Mouse (Mus musculus) CH12.LX (cell line): Measurements from ENCODE around the gene Vpreb1. TPM values are rescaled to one million over a fixed set of nuclear protein-coding genes. Genes with fewer than 3 reads are reported as not detected.

Experiments
- DNase-seq: peaks from one replicate; pipeline ENCODE4 v3.0.0-alpha.2; 2013; ENCODE audit errors: extremely low read depth
- H3K27ac ChIP-seq: 2 replicates; pipeline ENCODE4 v1.5.1; 2012; ENCODE audit warnings: low read depth, mild to moderate bottlenecking, control low read depth, moderate library complexity; ENCODE audit not compliant: insufficient read depth
- H3K27me3 ChIP-seq: replicated peaks from 2 replicates; pipeline ENCODE3; 2012; ENCODE audit warnings: inconsistent platforms
- H3K36me3 ChIP-seq, 2 experiments: replicated peaks in 1 of 2; 2 replicates each; pipeline versions ENCODE3 to v1.6.1; 2012; ENCODE audit warnings: inconsistent platforms in 1 of 2, low read length in 1 of 2, mild to moderate bottlenecking in 1 of 2, mixed read lengths in 1 of 2, moderate library complexity in 1 of 2; ENCODE audit not compliant: control insufficient read depth in 1 of 2, insufficient read depth in 1 of 2
- H3K4me1 ChIP-seq, 2 experiments: 2 replicates each; pipeline ENCODE4 v1.6.1; 2012; ENCODE audit warnings: inconsistent platforms in 1 of 2, moderate library complexity in 1 of 2; ENCODE audit not compliant: insufficient read depth in 2 of 2, control insufficient read depth in 1 of 2
- H3K4me2 ChIP-seq: 2 replicates; pipeline ENCODE4 v1.6.1; 2012; ENCODE audit warnings: low read depth, mild to moderate bottlenecking, control low read depth; ENCODE audit not compliant: poor library complexity, insufficient read depth, severe bottlenecking
- H3K4me3 ChIP-seq, 3 experiments: fragments of 150-350 bp in 1 of 3; sonication (generic) in 1 of 3; replicated peaks in 1 of 3; 2 replicates each; pipeline versions ENCODE3 to v1.5.1; 2011 to 2012; ENCODE audit warnings: low read depth in 2 of 3, low read length in 2 of 3, mild to moderate bottlenecking in 2 of 3, moderate library complexity in 2 of 3, control low read depth in 1 of 3, improper control_type of control experiment in 1 of 3, inconsistent platforms in 1 of 3, mixed read lengths in 1 of 3; ENCODE audit not compliant: poor library complexity in 1 of 3
- H3K79me2 ChIP-seq: replicated peaks from 2 replicates; pipeline ENCODE4 v1.6.1; 2012; ENCODE audit warnings: mild to moderate bottlenecking, moderate library complexity; ENCODE audit not compliant: control insufficient read depth, poor library complexity, insufficient read depth, severe bottlenecking; ENCODE audit errors: extremely low read depth
- H3K9ac ChIP-seq: 2 replicates; pipeline ENCODE4 v1.6.1; 2012; ENCODE audit warnings: low read depth, mild to moderate bottlenecking, control low read depth, moderate library complexity; ENCODE audit not compliant: insufficient read depth
- H3K9me3 ChIP-seq: replicated peaks from 2 replicates; pipeline ENCODE3; 2012; ENCODE audit warnings: low read length, inconsistent platforms, mixed read lengths
- CHD1 ChIP-seq: IDR thresholded peaks from 2 replicates; pipeline ENCODE4 v1.6.1; 2012; ENCODE audit warnings: low read depth, low read length, improper control_type of control experiment, inconsistent platforms
- CTCF ChIP-seq, 2 experiments: IDR thresholded peaks in 1 of 2; conservative IDR thresholded peaks in 1 of 2; 2 replicates each; pipeline ENCODE4 v1.5.1; 2011 to 2012; ENCODE audit warnings: low read depth in 2 of 2, low read length in 2 of 2, improper control_type of control experiment in 1 of 2, inconsistent platforms in 1 of 2, mild to moderate bottlenecking in 1 of 2, moderate library complexity in 1 of 2
- E2F4 ChIP-seq: IDR thresholded peaks from 2 replicates; pipeline ENCODE4 v1.6.1; 2011; ENCODE audit warnings: low read depth, low read length, improper control_type of control experiment; ENCODE audit not compliant: insufficient replicate concordance
- ELF1 ChIP-seq: IDR thresholded peaks from 2 replicates; pipeline ENCODE4 v1.6.1; 2014; ENCODE audit warnings: low read depth, mild to moderate bottlenecking, inconsistent platforms, low read length, improper control_type of control experiment
- EP300 ChIP-seq: IDR thresholded peaks from 2 replicates; pipeline ENCODE4 v1.6.1; 2011; ENCODE audit warnings: low read length, improper control_type of control experiment
- IRF4 ChIP-seq: IDR thresholded peaks from 2 replicates; pipeline ENCODE4 v1.6.1; 2014; ENCODE audit warnings: low read depth, mild to moderate bottlenecking, inconsistent platforms, low read length, improper control_type of control experiment
- JUND ChIP-seq: conservative IDR thresholded peaks from 2 replicates; pipeline ENCODE4 v1.6.1; 2011; ENCODE audit warnings: low read depth, low read length, improper control_type of control experiment
- KAT2A ChIP-seq: IDR thresholded peaks from 2 replicates; pipeline ENCODE4 v1.6.1; 2012; ENCODE audit warnings: low read length, improper control_type of control experiment, inconsistent platforms; ENCODE audit not compliant: insufficient replicate concordance
- MAX ChIP-seq: IDR thresholded peaks from 2 replicates; pipeline ENCODE4 v1.6.1; 2011; ENCODE audit warnings: low read length, improper control_type of control experiment
- MEF2A ChIP-seq: IDR thresholded peaks from 2 replicates; pipeline ENCODE4 v1.6.1; 2014; ENCODE audit warnings: low read depth, mild to moderate bottlenecking, inconsistent platforms, low read length, improper control_type of control experiment, borderline replicate concordance
- MXI1 ChIP-seq: IDR thresholded peaks from 2 replicates; pipeline ENCODE4 v1.6.1; 2011; ENCODE audit warnings: mild to moderate bottlenecking, low read depth, low read length, improper control_type of control experiment
- NELFE ChIP-seq: IDR thresholded peaks from 2 replicates; pipeline ENCODE4 v1.6.1; 2011; ENCODE audit warnings: low read depth, low read length, improper control_type of control experiment
- POLR2A ChIP-seq: IDR thresholded peaks from 2 replicates; pipeline ENCODE4 v1.6.1; 2011; ENCODE audit warnings: low read depth, mild to moderate bottlenecking, improper control_type of control experiment, low read length
- POLR2AphosphoS2 ChIP-seq: IDR thresholded peaks from 2 replicates; pipeline ENCODE4 v1.6.1; 2011; ENCODE audit warnings: low read depth, low read length, improper control_type of control experiment
- RAD21 ChIP-seq: IDR thresholded peaks from 2 replicates; pipeline ENCODE4 v1.6.1; 2011; ENCODE audit warnings: low read depth, mild to moderate bottlenecking, low read length, improper control_type of control experiment, moderate library complexity
- RCOR1 ChIP-seq: conservative IDR thresholded peaks from 2 replicates; pipeline ENCODE4 v1.6.1; 2012; ENCODE audit warnings: low read depth, mild to moderate bottlenecking, inconsistent platforms, low read length, improper control_type of control experiment
- SMC3 ChIP-seq: IDR thresholded peaks from 2 replicates; pipeline ENCODE4 v1.6.1; 2011; ENCODE audit warnings: low read depth, low read length, improper control_type of control experiment
- USF1 ChIP-seq: IDR thresholded peaks from 2 replicates; pipeline ENCODE4 v1.6.1; 2014; ENCODE audit warnings: low read depth, mild to moderate bottlenecking, inconsistent platforms, low read length, improper control_type of control experiment
- USF2 ChIP-seq: conservative IDR thresholded peaks from 2 replicates; pipeline ENCODE4 v1.6.1; 2011; ENCODE audit warnings: low read depth, low read length, improper control_type of control experiment
- ZC3H11A ChIP-seq: IDR thresholded peaks from 2 replicates; pipeline ENCODE4 v1.6.1; 2012; ENCODE audit warnings: low read depth, mild to moderate bottlenecking, inconsistent platforms, low read length, improper control_type of control experiment
- ZMIZ1 ChIP-seq: IDR thresholded peaks from 2 replicates; pipeline ENCODE4 v1.6.1; 2012; ENCODE audit warnings: low read depth, mild to moderate bottlenecking, inconsistent platforms, low read length, improper control_type of control experiment
- dilution Hi-C: fragments of 300-500 bp; cut with MboI; formaldehyde crosslinking; loops from 2 replicates; pipeline ENCODE4 v1.14.3; 2020; ENCODE audit warnings: low sequenced_read_pairs; ENCODE audit not compliant: extremely low pct_unique_long_range_greater_than_20kb, extremely low pct_ligation_motif_present
- in situ Hi-C: fragments of 300-500 bp; cut with MboI; formaldehyde crosslinking; loops from 3 replicates; pipeline ENCODE4 v1.14.3; 2019; ENCODE audit warnings: low sequenced_read_pairs, low pct_ligation_motif_present, low pct_unique_long_range_greater_than_20kb, mixed read lengths
- polyA plus RNA-seq: library from polyadenylated mRNA; unstranded; fragments of >175 nt; gene quantifications from 2 replicates; pipeline ENCODE4 v1.2.1, GENCODE M21; 2012; ENCODE audit warnings: low read depth; ENCODE audit not compliant: insufficient read length
- total RNA-seq, 2 experiments: library from RNA; depleted of rRNA; stranded (reverse); fragments of 300-350 nt in 1 of 2; fragments of >200 nt in 1 of 2; gene quantifications; 2 replicates each; pipeline ENCODE4 v1.2.3; 2012 to 2014

The Vpreb1 gene
- total and polyA plus RNA-seq, 3 experiments = 0.64 to 1.0 TPM; not detected in 1

GRCm38 (mm10) chr16:16888341-16888740 is 17.7 kb upstream of the Vpreb1 start:
- no peak overlapping the region for H3K27ac ChIP-seq
- DNase-seq = no peak
- TF ChIP-seq EP300 (no peak), USF2 (no peak), JUND (no peak), ZC3H11A (no peak), KAT2A (no peak), POLR2A (no peak), RAD21 (no peak)
- dilution Hi-C loops = no loop called here
- no peak overlapping the region for H3K4me3 ChIP-seq
- H3K4me1 ChIP-seq = no peaks in the 10 kb centered on the region
- in situ Hi-C loops = no loop called here
- H3K36me3 ChIP-seq = peaks cover 97 to 100% of the 10 kb centered on the region in 2 experiments
- H3K9me3 ChIP-seq = no peaks in the 10 kb centered on the region
- H3K9ac ChIP-seq = no peak overlapping the region
- no peaks in the 10 kb centered on the region for H3K27me3 ChIP-seq
- H3K79me2 ChIP-seq = no peaks in the 10 kb centered on the region
- no peak overlapping the region for H3K4me2 ChIP-seq

- Histone ChIP-seq H3K9me3 (peaks cover 8% of the 10 kb centered on the region), H3K79me2 (no peaks in the 10 kb centered on the region; the same call in 1 of the 2 replicates), H3K4me3 (no peak overlapping the region), H3K27ac (no peak overlapping the region), H3K9ac (no peak overlapping the region), H3K4me1 (no peaks in the 10 kb centered on the region), H3K27me3 (no peaks in the 10 kb centered on the region), H3K36me3 (peaks cover 71 to 93% of the 10 kb centered on the region in 2 experiments), H3K4me2 (no peak overlapping the region)
- in situ Hi-C loops (no loop called here), dilution Hi-C loops (no loop called here)
- TF ChIP-seq RCOR1 = no peak
- TF ChIP-seq USF1 = no peak
- TF ChIP-seq SMC3 = no peak
- TF ChIP-seq ELF1 = no peak
- no peak for TF ChIP-seq EP300
- no peak for TF ChIP-seq ZMIZ1
- TF ChIP-seq CHD1 = no peak
- TF ChIP-seq MAX = no peak
- no peak for TF ChIP-seq NELFE
- TF ChIP-seq IRF4 = no peak
- no peak for TF ChIP-seq CTCF (conservative IDR thresholded peaks at IDR 0.05 in 1 of 2, IDR thresholded peaks at IDR 0.05 in 1 of 2; ENCODE audit: low read depth in 2 of 2, low read length in 2 of 2)
- no peak for TF ChIP-seq POLR2AphosphoS2
- TF ChIP-seq POLR2A = no peak
- TF ChIP-seq MXI1 = no peak
- no peak for TF ChIP-seq KAT2A
- TF ChIP-seq MEF2A = no peak
- no peak for TF ChIP-seq E2F4
- no peak for DNase-seq
These were observed 8.4 kb upstream of the Vpreb1 start for GRCm38 (mm10) chr16:16879025-16879424.
